Mouse (Mus musculus): ENCODE data around the gene Esr1.

DNA sequence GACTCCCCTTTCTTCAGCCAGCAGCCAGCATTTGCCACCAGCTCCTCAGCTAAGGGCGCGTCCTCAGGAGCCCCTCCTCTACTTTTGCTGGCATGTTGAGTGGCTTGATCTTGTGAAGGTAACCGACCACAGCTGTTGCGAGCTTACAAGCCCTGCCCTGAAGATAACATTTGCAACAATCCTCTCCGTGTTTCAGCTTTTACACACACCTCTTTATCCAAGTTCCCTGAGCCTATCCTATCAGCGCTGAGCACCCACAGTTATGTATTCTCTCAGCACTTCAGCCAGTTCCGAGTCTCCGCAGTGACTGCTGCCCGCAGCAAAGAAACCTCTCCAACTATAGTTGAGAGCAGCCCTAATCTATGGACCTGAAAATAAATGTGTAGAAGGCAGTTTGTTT, 16.0 kb downstream of the Esr1 start:
- no peak for TF ChIP-seq CTCF (IDR thresholded peaks at IDR 0.05; ENCODE audit: low read depth, low read length)
- TF ChIP-seq POLR2A (IDR thresholded peaks at IDR 0.05; ENCODE audit: extremely low read depth, insufficient read depth, low read length) = no peak
